Mouse (Mus musculus) adrenal gland, postnatal 10 days (tissue): Measurements from ENCODE around the gene Gm20481. TPM values are rescaled to one million over a fixed set of nuclear protein-coding genes. Genes with fewer than 3 reads are reported as not detected.
A peak's percentile ranks its signal among the peaks of the same experiment; 100 is the strongest.
"Not testable (repeated sequence)": the region's sequence is repeated elsewhere in the genome, so short reads cannot be mapped to it uniquely, and the experiment has no call there.

ENCODE experiments used
- DNase-seq: peaks from one replicate; pipeline ENCODE4 v3.0.0; 2021; ENCODE audit warnings: mixed read lengths
- total RNA-seq, 2 experiments: library from RNA; stranded (reverse); gene quantifications; 2 replicates each; pipeline ENCODE4 v1.2.3; 2021

Gm20481 gene
- total RNA-seq, 2 experiments from 2014 or later = not detected

- no peak for DNase-seq
Measured at GRCm38 (mm10) chr17:35003022-35003838, 33.5 kb downstream of the Gm20481 start.

GRCm38 (mm10) chr17:35004075-35004717 is 34.5 kb downstream of the Gm20481 start:
- no peak for DNase-seq

- no peak for DNase-seq
Measured at GRCm38 (mm10) chr17:35005158-35005557, 35.4 kb downstream of the Gm20481 start.

- not testable (repeated sequence) for DNase-seq
Measured at GRCm38 (mm10) chr17:35005902-35006301, 36.2 kb downstream of the Gm20481 start.

GRCm38 (mm10) chr17:35007387-35007991 is 37.8 kb downstream of the Gm20481 start:
- no peak for DNase-seq

GRCm38 (mm10) chr17:35009586-35009985 is 39.9 kb downstream of the Gm20481 start:
- no peak for DNase-seq

- no peak for DNase-seq
Measured at GRCm38 (mm10) chr17:35011440-35011839, 41.7 kb downstream of the Gm20481 start.

GRCm38 (mm10) chr17:35012430-35012829 is 42.7 kb downstream of the Gm20481 start:
- DNase-seq = no peak

- DNase-seq = no peak
Measured at GRCm38 (mm10) chr17:35013221-35013620, 43.5 kb downstream of the Gm20481 start.

- DNase-seq = no peak
Measured at GRCm38 (mm10) chr17:35015296-35015695, 45.6 kb downstream of the Gm20481 start.

GRCm38 (mm10) chr17:35016376-35016775 is 46.7 kb downstream of the Gm20481 start, which contains the start of gene Vwa7:
TSS of gene Vwa7 (plus strand) at chr17:35016579.
- DNase-seq = peak; percentile 74

- DNase-seq = no peak
Measured at GRCm38 (mm10) chr17:35016791-35017705, 47.3 kb downstream of the Gm20481 start.

- no peak for DNase-seq
Measured at GRCm38 (mm10) chr17:35017706-35018030, 48.0 kb downstream of the Gm20481 start.

GRCm38 (mm10) chr17:35018171-35018570 is 48.5 kb downstream of the Gm20481 start:
- DNase-seq = no peak

GRCm38 (mm10) chr17:35019894-35020293 is 50.2 kb downstream of the Gm20481 start:
- no peak for DNase-seq

- DNase-seq = no peak
Measured at GRCm38 (mm10) chr17:35020551-35020950, 50.8 kb downstream of the Gm20481 start.

GRCm38 (mm10) chr17:35021163-35021808 is 51.6 kb downstream of the Gm20481 start:
- peak; percentile 95 for DNase-seq
